Mouse (Mus musculus) heart, postnatal 0 days (tissue): ENCODE results near the gene Pcdh9.

Source experiments
- CTCF ChIP-seq: IDR thresholded peaks from 2 replicates; pipeline ENCODE4 v1.5.1; 2016; ENCODE audit warnings: antibody characterized with exemption, control low read depth, low read depth
- EP300 ChIP-seq: IDR thresholded peaks from 2 replicates; pipeline ENCODE4 v1.6.1; 2016; ENCODE audit warnings: antibody characterized with exemption, low read depth

DNA sequence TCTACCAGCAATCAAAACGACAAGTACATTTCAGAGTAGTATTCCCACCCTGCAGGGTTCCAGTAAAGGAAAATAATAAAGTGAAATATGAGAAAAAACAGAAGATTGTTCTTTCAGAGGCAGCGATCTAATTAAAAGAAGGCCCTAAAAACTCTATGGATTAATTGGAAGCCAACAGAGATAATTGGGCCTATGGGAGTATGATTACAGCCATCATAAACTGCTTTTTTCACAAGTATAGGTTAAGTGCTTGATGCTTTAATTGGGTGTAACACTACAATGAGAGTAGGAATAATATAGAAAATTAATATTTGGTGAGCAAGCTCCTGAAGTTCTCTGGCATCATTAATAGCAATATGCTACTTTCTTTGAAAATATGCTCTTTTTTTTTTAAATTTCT lies 448.6 kb downstream of the Pcdh9 start:
- no peak for TF ChIP-seq CTCF
- TF ChIP-seq EP300 = no peak
